Mouse (Mus musculus): Measurements from ENCODE around the gene Gm20503.

Gm20503 gene

GRCm38 (mm10) chr4:59007016-59007415, 4.0 kb downstream of the Gm20503 start:
- ATAC-seq (ENCODE audit: low TSS enrichment), result 0 out of 2 replicates have a peak, but pooled peaks have one; percentile 25

GRCm38 (mm10) chr4:59007974-59008373, 5.0 kb downstream of the Gm20503 start:
- no peak for ATAC-seq (ENCODE audit: low TSS enrichment)

GRCm38 (mm10) chr4:59009186-59009585, 6.2 kb downstream of the Gm20503 start:
- no peak for ATAC-seq (ENCODE audit: low TSS enrichment)

- ATAC-seq (ENCODE audit: low TSS enrichment), result no peak
Measured at GRCm38 (mm10) chr4:59009696-59010095, 6.7 kb downstream of the Gm20503 start.

- ATAC-seq (ENCODE audit: low TSS enrichment), result no peak
Measured at GRCm38 (mm10) chr4:59011446-59011845, 8.4 kb downstream of the Gm20503 start.

GRCm38 (mm10) chr4:59015181-59015580, 12.2 kb downstream of the Gm20503 start:
- no peak for ATAC-seq (ENCODE audit: low TSS enrichment)

GRCm38 (mm10) chr4:59016922-59017321, 13.9 kb downstream of the Gm20503 start:
- ATAC-seq (ENCODE audit: low TSS enrichment), result no peak

- ATAC-seq (ENCODE audit: low TSS enrichment), result no peak
Measured at GRCm38 (mm10) chr4:59034325-59034917, 31.4 kb downstream of the Gm20503 start.

- ATAC-seq (ENCODE audit: low TSS enrichment), result peak; percentile 96
Measured at GRCm38 (mm10) chr4:59034918-59035785, 32.1 kb downstream of the Gm20503 start, which contains the start of gene Gng10. Gene Gng10 (plus strand): TSS chr4:59035088.

GRCm38 (mm10) chr4:59035786-59036350, 32.9 kb downstream of the Gm20503 start:
- ATAC-seq (ENCODE audit: low TSS enrichment), result peak; percentile 3; the same call in 1 of the 2 replicates

- peak; percentile 50; the same call in 1 of the 2 replicates for ATAC-seq (ENCODE audit: low TSS enrichment)
Measured at GRCm38 (mm10) chr4:59036490-59037127, 33.6 kb downstream of the Gm20503 start.

GRCm38 (mm10) chr4:59037525-59037924, 34.5 kb downstream of the Gm20503 start:
- no peak for ATAC-seq (ENCODE audit: low TSS enrichment)

- no peak for ATAC-seq (ENCODE audit: low TSS enrichment)
Measured at GRCm38 (mm10) chr4:59040397-59041287, 37.6 kb downstream of the Gm20503 start.

- ATAC-seq (ENCODE audit: low TSS enrichment), result no peak
Measured at GRCm38 (mm10) chr4:59043074-59043473, 40.1 kb downstream of the Gm20503 start.

GRCm38 (mm10) chr4:59043891-59044290, 40.9 kb downstream of the Gm20503 start:
- no peak for ATAC-seq (ENCODE audit: low TSS enrichment)

- no peak for ATAC-seq (ENCODE audit: low TSS enrichment)
Measured at GRCm38 (mm10) chr4:59047222-59047621, 44.2 kb downstream of the Gm20503 start.

- ATAC-seq (ENCODE audit: low TSS enrichment), result no peak
Measured at GRCm38 (mm10) chr4:59051081-59051480, 48.1 kb downstream of the Gm20503 start.

GRCm38 (mm10) chr4:59057929-59058328, 54.9 kb downstream of the Gm20503 start:
- ATAC-seq (ENCODE audit: low TSS enrichment), result no peak

- ATAC-seq (ENCODE audit: low TSS enrichment), result no peak
Measured at GRCm38 (mm10) chr4:59062526-59062925, 59.5 kb downstream of the Gm20503 start.

- no peak for ATAC-seq (ENCODE audit: low TSS enrichment)
Measured at GRCm38 (mm10) chr4:59069276-59069675, 66.3 kb downstream of the Gm20503 start.

GRCm38 (mm10) chr4:59083430-59083829, 80.4 kb downstream of the Gm20503 start:
- ATAC-seq (ENCODE audit: low TSS enrichment), result no peak
